Mouse (Mus musculus): Measurements from ENCODE around the gene Hddc3. TPM values are rescaled to one million over a fixed set of nuclear protein-coding genes. Genes with fewer than 3 reads are reported as not detected.

Hddc3 gene
- total RNA-seq, 2 experiments from 2014 or later: 45.5 to 46.6 TPM

- Histone ChIP-seq H3K4me3 (no peak overlapping the region), H3K27ac (no peak overlapping the region)
- DNase-seq (ENCODE audit: low spot score in 2 of 2): no peak
- TF ChIP-seq CTCF (conservative IDR thresholded peaks at IDR 0.05): no peak
Observed at GRCm38 (mm10) chr7:80367232-80367631, 24.3 kb downstream of the Hddc3 start.

DNA sequence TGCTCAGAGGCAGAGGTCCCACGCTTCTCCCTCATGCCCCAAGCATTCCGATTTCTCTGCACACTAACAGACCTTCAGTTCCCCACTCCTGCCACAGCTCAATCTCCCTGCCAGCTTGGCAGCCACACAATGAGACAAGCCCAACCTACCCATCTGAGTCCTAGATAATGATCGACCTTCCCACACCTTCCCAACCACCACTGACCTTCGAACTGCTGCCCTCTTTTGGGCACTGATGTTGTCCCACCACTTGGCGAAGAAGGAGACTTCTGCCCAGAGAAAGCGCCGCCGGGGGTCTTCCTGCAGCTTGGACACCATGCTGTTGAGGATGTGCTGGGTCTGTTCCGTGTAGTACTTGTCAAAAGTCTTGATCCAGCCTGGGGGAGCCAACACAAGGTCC is 25.1 kb downstream of the Hddc3 start:
- Histone ChIP-seq H3K27ac (no peak overlapping the region), H3K4me3 (no peak overlapping the region)
- no peak for DNase-seq (ENCODE audit: low spot score in 2 of 2)
- TF ChIP-seq CTCF (conservative IDR thresholded peaks at IDR 0.05): no peak

GRCm38 (mm10) chr7:80368635-80369421 is 25.9 kb downstream of the Hddc3 start:
- H3K27ac ChIP-seq: no peak overlapping the region
- DNase-seq (ENCODE audit: low spot score in 2 of 2): no peak
- no peak for TF ChIP-seq CTCF (conservative IDR thresholded peaks at IDR 0.05)
- no peak overlapping the region; the same call in 1 of the 2 replicates for H3K4me3 ChIP-seq

- 0 out of 2 replicates have a peak, but pooled peaks have one; percentile 9 for TF ChIP-seq CTCF (conservative IDR thresholded peaks at IDR 0.05)
- peak overlapping the region; percentile 97; the same call in 1 of the 2 replicates for H3K27ac ChIP-seq
- peak overlapping the region; percentile 77 for H3K4me3 ChIP-seq
- DNase-seq (ENCODE audit: low spot score in 2 of 2): no peak
Observed at GRCm38 (mm10) chr7:80369461-80369860, 26.6 kb downstream of the Hddc3 start.

- TF ChIP-seq CTCF (conservative IDR thresholded peaks at IDR 0.05): no peak
Observed at GRCm38 (mm10) chr7:80369967-80370431, 27.1 kb downstream of the Hddc3 start.

DNA sequence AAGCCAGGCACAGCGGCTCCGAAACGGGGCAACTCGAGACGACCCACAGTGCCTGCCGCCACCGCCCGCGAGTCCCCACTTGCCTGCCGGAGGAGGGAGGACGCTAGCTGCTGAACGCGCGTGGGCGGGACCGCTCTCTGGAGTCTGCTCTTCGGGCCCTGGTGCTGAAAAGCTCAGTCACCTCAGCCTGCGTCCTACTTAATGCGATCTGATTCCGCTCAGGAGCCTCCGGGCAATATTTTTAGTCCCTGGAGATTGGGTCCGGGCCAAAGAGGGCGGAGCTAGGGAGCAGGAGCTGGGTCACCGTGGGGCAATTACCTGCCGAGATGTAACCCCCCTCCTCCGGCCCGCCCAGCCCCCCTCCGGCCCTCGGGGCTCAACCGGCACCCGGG is 27.7 kb downstream of the Hddc3 start:
- peak overlapping the region; percentile 77 for H3K4me3 ChIP-seq
- TF ChIP-seq CTCF (conservative IDR thresholded peaks at IDR 0.05): no peak
- peak overlapping the region; percentile 97 for H3K27ac ChIP-seq
- DNase-seq (ENCODE audit: low spot score in 2 of 2): peak; percentile 80 to 81

More at GRCm38 (mm10) chr7:80369967-80370431, 27.1 kb downstream of the Hddc3 start:
- peak overlapping the region; percentile 77 for H3K4me3 ChIP-seq
- peak overlapping the region; percentile 97 for H3K27ac ChIP-seq
- DNase-seq (ENCODE audit: low spot score in 2 of 2): no peak

GRCm38 (mm10) chr7:80371041-80371751 is 28.3 kb downstream of the Hddc3 start, which contains the start of gene Man2a2:
Man2a2 (minus strand) TSS chr7:80371375.
- TF ChIP-seq CTCF (conservative IDR thresholded peaks at IDR 0.05): peak; percentile 82
- Histone ChIP-seq H3K27ac (peak within 1 kb of the TSS; percentile 97), H3K4me3 (peak within 1 kb of the TSS; percentile 77)
- DNase-seq (ENCODE audit: low spot score in 2 of 2): peak; percentile 74 to 85

- Histone ChIP-seq H3K27ac (no peak overlapping the region), H3K4me3 (no peak overlapping the region)
- TF ChIP-seq CTCF (conservative IDR thresholded peaks at IDR 0.05): no peak
- no peak for DNase-seq (ENCODE audit: low spot score in 2 of 2)
Observed at GRCm38 (mm10) chr7:80372166-80372565, 29.3 kb downstream of the Hddc3 start.

DNA sequence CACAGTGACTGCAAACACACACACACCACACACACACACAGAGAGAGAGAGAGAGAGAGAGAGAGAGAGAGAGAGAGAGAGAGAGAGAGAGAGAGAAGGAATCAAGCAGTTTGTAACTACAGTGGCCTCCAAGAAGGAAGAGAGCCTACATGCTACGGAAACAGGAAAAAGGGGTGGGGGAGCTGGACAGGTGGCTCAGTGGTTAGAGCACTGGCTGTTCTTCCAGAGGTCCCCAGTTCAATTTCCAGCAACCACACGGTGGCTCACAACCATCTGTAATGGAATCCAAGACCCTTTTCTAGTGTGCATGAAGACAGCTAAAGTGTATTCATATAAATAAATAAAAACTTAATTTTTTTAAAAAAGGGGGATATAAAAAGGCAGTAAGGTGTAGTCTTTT is 29.8 kb downstream of the Hddc3 start:
- Histone ChIP-seq H3K27ac (no peak overlapping the region), H3K4me3 (no peak overlapping the region)
- no peak for DNase-seq (ENCODE audit: low spot score in 2 of 2)
- TF ChIP-seq CTCF (conservative IDR thresholded peaks at IDR 0.05): no peak

DNA sequence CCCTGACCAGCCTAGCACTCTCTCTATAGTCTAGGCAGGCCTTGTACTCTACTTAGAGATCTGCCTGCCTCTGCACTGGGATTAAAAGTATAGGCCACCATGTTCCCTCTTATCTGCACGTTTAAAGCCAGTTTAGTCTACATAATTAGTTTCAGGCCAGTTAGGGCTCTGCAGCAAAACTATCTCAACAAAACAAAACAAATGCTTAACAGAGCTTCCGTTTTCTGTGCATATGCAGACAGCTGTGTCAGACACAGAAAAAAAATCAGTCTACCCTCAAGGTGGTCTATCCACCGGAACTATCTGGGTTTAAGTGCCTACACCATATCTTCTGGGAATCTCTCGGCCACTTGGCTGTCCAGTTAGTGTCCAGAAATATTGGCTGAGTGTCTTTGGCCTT is 30.4 kb downstream of the Hddc3 start:
- no peak for TF ChIP-seq CTCF (conservative IDR thresholded peaks at IDR 0.05)
- Histone ChIP-seq H3K4me3 (no peak overlapping the region), H3K27ac (no peak overlapping the region)
- DNase-seq (ENCODE audit: low spot score in 2 of 2): no peak

DNA sequence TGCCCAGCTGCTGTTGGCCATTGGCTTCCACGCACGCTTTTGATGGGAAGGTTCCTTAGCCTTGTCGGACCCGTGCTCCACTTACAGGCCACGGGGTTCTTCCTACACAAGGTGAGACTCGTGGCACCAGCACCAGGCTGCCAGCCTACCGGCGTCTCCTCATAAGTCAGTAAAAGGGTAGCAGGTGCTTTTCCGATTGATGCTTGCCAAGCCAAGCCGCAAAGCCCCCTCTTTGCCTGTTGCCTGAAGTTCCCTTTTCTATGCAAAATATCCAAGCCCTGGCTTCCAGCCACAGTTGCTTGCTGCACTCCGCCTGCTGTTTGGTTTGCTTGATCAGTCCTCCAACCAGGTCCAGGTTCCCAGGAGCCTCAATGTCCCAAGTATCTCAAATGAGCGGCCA is 30.9 kb downstream of the Hddc3 start:
- TF ChIP-seq CTCF (conservative IDR thresholded peaks at IDR 0.05): no peak
- H3K4me3 ChIP-seq: no peak overlapping the region
- no peak for DNase-seq (ENCODE audit: low spot score in 2 of 2)
- H3K27ac ChIP-seq: no peak overlapping the region

GRCm38 (mm10) chr7:80374280-80374679 is 31.4 kb downstream of the Hddc3 start:
- Histone ChIP-seq H3K27ac (no peak overlapping the region), H3K4me3 (no peak overlapping the region)
- no peak for TF ChIP-seq CTCF (conservative IDR thresholded peaks at IDR 0.05)
- DNase-seq (ENCODE audit: low spot score in 2 of 2): no peak

DNA sequence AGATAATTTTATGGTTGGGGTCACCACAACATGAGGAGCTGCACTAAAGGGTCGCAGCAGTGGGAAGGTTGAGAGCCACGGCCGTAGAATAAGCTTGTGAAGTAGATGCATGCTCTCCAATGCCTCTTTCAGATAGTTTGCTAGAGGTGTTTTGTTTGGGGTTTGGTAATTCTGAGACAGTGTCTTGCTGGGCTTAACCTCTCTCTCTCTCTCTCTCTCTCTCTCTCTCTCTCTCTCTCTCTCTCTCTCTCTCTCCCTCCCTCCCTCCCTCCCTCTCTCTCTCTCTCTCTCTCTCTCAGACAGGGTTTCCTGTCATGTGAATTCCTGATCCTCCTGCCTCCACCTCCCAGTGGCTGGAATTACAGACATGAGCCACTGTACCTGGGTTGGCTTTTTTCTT is 31.8 kb downstream of the Hddc3 start:
- Histone ChIP-seq H3K4me3 (no peak overlapping the region), H3K27ac (no peak overlapping the region)
- TF ChIP-seq CTCF (conservative IDR thresholded peaks at IDR 0.05): no peak
- DNase-seq (ENCODE audit: low spot score in 2 of 2): no peak
